Mouse (Mus musculus) G1E (cell line): Measurements from ENCODE around the gene Kdm2b. TPM values are rescaled to one million over a fixed set of nuclear protein-coding genes. Genes with fewer than 3 reads are reported as not detected.

ENCODE experiments used
- ATAC-seq: 2 replicates; pipeline ENCODE4 v1.8.0; 2016; ENCODE audit warnings: mild to moderate bottlenecking; ENCODE audit not compliant: insufficient number of reproducible peaks, poor library complexity, low FRiP score, severe bottlenecking; ENCODE audit errors: extremely low read depth
- DNase-seq: peaks from one replicate; pipeline ENCODE4 v3.0.0; 2012; ENCODE audit warnings: low spot score
- H3K27me3 ChIP-seq: 2 replicates; pipeline ENCODE4 v1.6.1; 2012; ENCODE audit warnings: mild to moderate bottlenecking, low read length, inconsistent platforms; ENCODE audit not compliant: insufficient read depth
- H3K36me3 ChIP-seq: replicated peaks from 2 replicates; pipeline ENCODE3; 2012; ENCODE audit warnings: mild to moderate bottlenecking, inconsistent platforms
- H3K4me1 ChIP-seq: 2 replicates; pipeline ENCODE4 v1.6.1; 2012; ENCODE audit warnings: low read depth, low read length, inconsistent platforms, mixed read lengths; ENCODE audit not compliant: insufficient read depth
- H3K4me3 ChIP-seq: 2 replicates; pipeline ENCODE4 v1.5.1; 2012; ENCODE audit warnings: low read depth, mild to moderate bottlenecking, inconsistent platforms, low read length, moderate library complexity, mixed read lengths
- H3K9me3 ChIP-seq: replicated peaks from 2 replicates; pipeline ENCODE4 v1.6.1; 2012; ENCODE audit warnings: inconsistent platforms
- CTCF ChIP-seq: IDR thresholded peaks from 2 replicates; pipeline ENCODE4 v1.5.1; 2012; ENCODE audit warnings: low read depth, low read length, inconsistent platforms, mixed read lengths
- GATA1 ChIP-seq: IDR thresholded peaks from 2 replicates; pipeline ENCODE4 v1.6.1; 2012; ENCODE audit warnings: borderline replicate concordance, low read length, inconsistent platforms, mixed read lengths
- GATA2 ChIP-seq: IDR thresholded peaks from 2 replicates; pipeline ENCODE4 v1.6.1; 2012; ENCODE audit warnings: low read depth, low read length, inconsistent platforms, borderline replicate concordance
- POLR2AphosphoS5 ChIP-seq: IDR thresholded peaks from 2 replicates; pipeline ENCODE4 v1.6.1; 2012; ENCODE audit warnings: low read depth, low read length, inconsistent platforms; ENCODE audit not compliant: insufficient replicate concordance
- TAL1 ChIP-seq: conservative IDR thresholded peaks from 2 replicates; pipeline ENCODE4 v1.6.1; 2012; ENCODE audit warnings: low read depth, low read length, inconsistent platforms, mixed read lengths
- polyA plus RNA-seq: library from polyadenylated mRNA; stranded (reverse); fragments of >175 nt; gene quantifications from 2 replicates; pipeline ENCODE4 v1.2.3, GENCODE M21; 2012
- total RNA-seq, 2 experiments: library from RNA; stranded (forward) in 1 of 2; stranded (reverse) in 1 of 2; fragments of 200-1000 nt in 1 of 2; fragments of >200 nt in 1 of 2; fragmentation: Nextera tagmentation in 1 of 2; gene quantifications; 2 replicates each; pipeline ENCODE4 v1.2.3; 2014 to 2017

Gene Kdm2b
- total and polyA plus RNA-seq, 3 experiments: 17.5 to 38.4 (median 27.0) TPM

DNA sequence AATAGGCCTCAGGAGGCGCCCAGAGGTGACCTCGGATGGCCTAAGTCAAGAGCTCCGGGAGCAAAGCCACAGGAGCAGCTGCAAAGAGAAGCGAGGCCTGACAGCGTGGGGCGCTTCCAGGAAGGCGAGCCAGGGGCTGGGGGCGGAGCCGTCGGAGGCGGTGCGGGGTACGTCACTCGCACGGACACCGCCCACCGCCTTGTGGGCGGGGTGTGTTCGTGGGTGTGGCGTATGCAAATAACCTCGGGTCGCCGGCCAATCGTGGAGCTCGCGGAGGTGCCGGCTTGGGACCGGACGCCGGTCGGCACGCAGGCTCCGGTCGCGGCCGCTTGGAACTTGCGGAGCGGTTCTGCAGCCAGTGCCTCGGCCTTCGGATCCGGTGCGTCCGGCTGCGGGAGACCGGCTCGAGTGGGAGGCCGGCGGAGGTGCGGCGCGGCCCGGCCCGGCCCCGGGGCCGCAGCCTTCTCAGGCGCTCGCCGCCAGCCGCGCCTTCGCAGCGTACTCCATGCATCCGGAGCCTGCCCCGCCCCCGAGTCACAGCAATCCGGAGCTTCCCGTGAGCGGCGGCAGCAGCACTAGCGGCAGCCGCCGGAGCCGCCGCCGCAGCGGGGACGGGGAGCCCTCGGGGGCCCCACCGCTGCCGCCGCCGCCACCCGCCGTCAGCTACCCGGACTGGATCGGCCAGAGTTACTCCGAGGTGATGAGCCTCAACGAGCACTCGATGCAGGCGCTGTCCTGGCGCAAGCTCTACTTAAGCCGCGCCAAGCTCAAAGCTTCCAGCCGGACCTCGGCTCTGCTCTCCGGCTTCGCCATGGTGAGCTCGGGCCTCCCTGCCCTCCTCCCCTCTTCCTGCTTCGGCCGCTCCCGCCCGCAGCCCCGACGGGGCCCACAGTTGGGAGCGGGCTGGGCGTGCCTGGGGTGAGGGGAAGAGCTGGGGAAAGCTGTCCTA lies 25.4 kb upstream of the Kdm2b start, which contains the start of gene Orai1:
Gene Orai1, plus strand, starts transcription at position 322 of the 949 bp plus-strand sequence.
- peaks cover 30% of the 10 kb centered on the region for H3K36me3 ChIP-seq
- peak within 1 kb of the TSS; percentile 75 for H3K4me3 ChIP-seq
- no peak for TF ChIP-seq GATA2
- TF ChIP-seq POLR2AphosphoS5: no peak
- no peak for TF ChIP-seq GATA1
- TF ChIP-seq TAL1: no peak
- no peak for TF ChIP-seq CTCF
- peak; percentile 95 for ATAC-seq
- H3K4me1 ChIP-seq: peaks cover 39% of the 10 kb centered on the region
- peaks cover 4% of the 10 kb centered on the region; the same call in 1 of the 2 replicates for H3K27me3 ChIP-seq
- H3K9me3 ChIP-seq: no peaks in the 10 kb centered on the region
- peak; percentile 94 for DNase-seq

DNA sequence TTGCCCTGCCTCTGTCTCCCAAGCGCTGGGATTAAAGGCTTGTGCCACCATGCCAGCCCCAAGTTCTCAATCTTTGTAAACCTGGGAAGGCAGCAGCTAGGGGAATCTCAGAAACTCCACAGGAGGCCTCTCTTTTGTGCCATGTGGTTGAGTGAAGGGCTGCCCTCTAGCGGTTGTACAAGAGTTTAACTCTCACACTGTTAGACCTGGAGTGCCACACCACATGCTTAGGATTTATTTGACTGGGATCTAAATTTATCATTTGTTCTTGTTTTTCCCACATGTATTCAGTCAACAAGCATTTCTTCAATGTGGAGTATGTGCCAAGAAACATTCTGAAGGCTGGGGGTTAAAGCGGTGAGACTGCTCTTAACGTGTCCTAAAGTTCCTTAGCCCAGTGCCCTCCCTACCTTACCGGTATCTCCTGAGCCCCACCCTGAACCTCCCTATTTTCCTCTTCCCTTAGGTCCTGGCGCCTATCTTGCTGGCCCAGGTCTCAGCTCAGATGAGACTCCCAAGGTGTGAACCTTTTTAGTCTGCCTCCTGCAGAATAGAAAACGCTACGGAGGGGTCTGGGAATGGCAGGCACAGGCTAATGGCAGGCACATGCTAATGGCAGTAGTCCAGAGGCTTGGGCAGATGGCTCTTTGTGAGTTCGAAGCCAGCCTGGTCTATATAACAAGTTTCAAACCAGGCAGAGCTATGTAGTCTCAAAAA lies 24.1 kb upstream of the Kdm2b start:
- TF ChIP-seq POLR2AphosphoS5 (no peak), GATA2 (no peak), GATA1 (no peak), TAL1 (no peak), CTCF (peak; percentile 46)
- DNase-seq (peak; percentile 60), ATAC-seq (no peak)
- H3K4me3 ChIP-seq: no peak overlapping the region
- peaks cover 14% of the 10 kb centered on the region for H3K27me3 ChIP-seq
- peaks cover 20% of the 10 kb centered on the region for H3K36me3 ChIP-seq
- peaks cover 37% of the 10 kb centered on the region for H3K4me1 ChIP-seq
- H3K9me3 ChIP-seq: no peaks in the 10 kb centered on the region

DNA sequence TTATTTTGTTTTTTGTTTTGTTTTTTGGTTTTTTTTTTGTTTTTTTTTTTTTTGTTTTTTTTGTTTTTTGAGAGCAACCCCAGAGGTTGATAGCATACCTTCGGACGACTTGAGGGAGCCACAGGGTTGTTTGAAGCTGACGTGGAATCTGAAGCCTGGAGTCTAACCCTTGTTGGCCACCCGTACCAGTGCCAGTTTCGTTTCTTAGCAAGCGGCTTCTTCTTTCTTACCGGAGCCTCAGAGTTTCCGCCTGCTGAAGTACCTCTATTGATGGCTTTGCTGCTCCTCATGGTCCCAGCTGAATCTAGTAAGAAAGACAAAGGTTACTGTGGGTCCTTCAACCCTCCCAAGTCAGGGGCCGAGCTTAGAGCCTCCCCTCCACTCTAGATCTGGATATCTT lies 22.1 kb upstream of the Kdm2b start:
- no peak for ATAC-seq

DNA sequence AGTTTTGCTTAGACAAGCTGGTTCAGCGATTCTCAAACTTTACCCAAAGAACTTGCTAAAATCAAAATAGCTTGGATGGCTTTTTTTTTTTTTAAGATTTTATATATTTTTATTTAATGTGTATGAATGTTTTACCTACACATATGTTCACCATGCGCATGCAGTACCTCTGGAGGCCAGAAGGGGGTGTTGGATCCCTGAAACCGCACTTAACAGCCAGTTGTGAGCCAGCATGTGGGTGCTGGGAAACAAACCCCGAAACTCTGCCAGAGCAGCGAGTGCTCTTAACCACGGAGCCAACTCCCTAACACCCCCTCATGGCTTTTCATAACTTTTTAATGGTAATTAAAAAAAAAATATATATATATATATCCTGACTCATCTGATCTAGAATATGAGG lies 21.2 kb upstream of the Kdm2b start:
- ATAC-seq: no peak
- no peak for TF ChIP-seq GATA1
- no peak for TF ChIP-seq TAL1
- no peak for TF ChIP-seq GATA2
- no peak for TF ChIP-seq POLR2AphosphoS5
- no peak for TF ChIP-seq CTCF
- H3K4me3 ChIP-seq: no peak overlapping the region

More for the DNA sequence above, 22.1 kb upstream of the Kdm2b start:
- Histone ChIP-seq H3K27me3 (peaks cover 34% of the 10 kb centered on the region), H3K4me1 (peaks cover 26% of the 10 kb centered on the region), H3K36me3 (no peaks in the 10 kb centered on the region), H3K9me3 (no peaks in the 10 kb centered on the region), H3K4me3 (no peak overlapping the region)
- TF ChIP-seq TAL1 (no peak), CTCF (no peak), GATA2 (no peak), GATA1 (no peak), POLR2AphosphoS5 (no peak)
- DNase-seq: no peak

DNA sequence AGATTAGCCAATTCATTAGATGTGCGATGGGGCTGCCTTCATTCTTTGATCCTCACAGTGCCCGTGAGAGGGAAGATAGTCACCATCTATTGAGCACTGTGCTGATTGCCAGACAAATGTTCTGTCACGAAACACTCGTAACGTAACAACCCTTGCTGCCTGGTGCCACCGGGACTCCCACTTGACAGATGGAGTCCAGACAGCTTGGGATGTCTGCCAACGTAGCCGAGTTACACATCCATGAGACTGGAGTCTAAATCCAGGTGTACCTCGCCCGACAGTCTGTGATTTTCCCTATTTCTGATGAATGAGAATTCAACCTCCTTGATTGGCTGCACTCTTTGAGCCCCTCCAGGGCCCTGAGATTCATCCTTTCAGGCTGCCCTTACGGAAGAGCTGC lies 20.2 kb upstream of the Kdm2b start:
- no peaks in the 10 kb centered on the region for H3K9me3 ChIP-seq
- peaks cover 27% of the 10 kb centered on the region for H3K4me1 ChIP-seq
- H3K4me3 ChIP-seq: no peak overlapping the region
- ATAC-seq (no peak), DNase-seq (no peak)
- no peaks in the 10 kb centered on the region for H3K36me3 ChIP-seq
- TF ChIP-seq CTCF (no peak), POLR2AphosphoS5 (no peak), GATA2 (no peak), GATA1 (no peak), TAL1 (no peak)
- H3K27me3 ChIP-seq: peaks cover 50% of the 10 kb centered on the region

More for the DNA sequence above, 21.2 kb upstream of the Kdm2b start:
- Histone ChIP-seq H3K36me3 (no peaks in the 10 kb centered on the region), H3K27me3 (peaks cover 41% of the 10 kb centered on the region), H3K9me3 (no peaks in the 10 kb centered on the region), H3K4me1 (peaks cover 25% of the 10 kb centered on the region)
- no peak for DNase-seq

DNA sequence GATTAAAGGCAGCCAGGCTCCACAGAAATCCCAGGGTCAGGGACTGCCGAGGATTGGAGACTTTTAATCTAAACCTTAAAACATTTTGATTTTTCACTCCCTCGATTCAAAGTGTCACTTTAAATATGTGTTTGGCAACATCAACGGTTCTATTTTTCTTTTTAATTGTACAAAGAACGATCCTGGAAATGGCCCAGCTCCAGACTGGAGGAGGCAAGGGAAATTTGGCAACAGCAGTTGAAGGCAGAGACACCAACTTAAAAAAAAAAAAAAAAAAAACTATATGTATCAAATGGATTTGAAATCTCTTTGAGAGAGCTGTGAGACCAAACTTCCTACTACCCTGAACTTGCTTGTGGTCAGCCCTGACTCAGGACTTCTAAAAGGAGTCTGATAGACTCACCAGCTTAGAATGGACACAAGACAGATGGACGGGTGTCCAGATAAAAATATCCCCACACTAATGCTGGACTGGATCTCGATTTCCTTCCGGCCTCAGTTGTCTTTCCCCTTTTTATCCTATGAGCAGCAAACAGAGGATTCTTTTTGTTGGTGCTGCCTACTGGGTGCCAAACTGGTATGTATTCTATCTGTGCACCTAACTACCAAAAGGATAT lies 19.4 kb upstream of the Kdm2b start:
- H3K9me3 ChIP-seq: no peaks in the 10 kb centered on the region
- no peaks in the 10 kb centered on the region for H3K36me3 ChIP-seq
- H3K4me1 ChIP-seq: peaks cover 21% of the 10 kb centered on the region
- TF ChIP-seq GATA2: no peak
- TF ChIP-seq GATA1: no peak
- TF ChIP-seq CTCF: no peak
- TF ChIP-seq POLR2AphosphoS5: no peak
- no peak for TF ChIP-seq TAL1
- H3K27me3 ChIP-seq: peaks cover 53% of the 10 kb centered on the region
- no peak for DNase-seq
- no peak for ATAC-seq
- no peak overlapping the region for H3K4me3 ChIP-seq
